Mouse (Mus musculus) adrenal gland, postnatal 14 days (tissue): ENCODE results near the gene Chaf1b. TPM values are rescaled to one million over a fixed set of nuclear protein-coding genes. Genes with fewer than 3 reads are reported as not detected.

ENCODE experiments used
- DNase-seq: peaks from one replicate; pipeline ENCODE4 v3.0.0; 2021; ENCODE audit warnings: mixed read lengths
- total RNA-seq: library from RNA; stranded (reverse); gene quantifications from 2 replicates; pipeline ENCODE4 v1.2.3, GENCODE M21; 2021

Gene Chaf1b
- total RNA-seq, 1 experiment from 2014 or later = 9.3 TPM

DNA sequence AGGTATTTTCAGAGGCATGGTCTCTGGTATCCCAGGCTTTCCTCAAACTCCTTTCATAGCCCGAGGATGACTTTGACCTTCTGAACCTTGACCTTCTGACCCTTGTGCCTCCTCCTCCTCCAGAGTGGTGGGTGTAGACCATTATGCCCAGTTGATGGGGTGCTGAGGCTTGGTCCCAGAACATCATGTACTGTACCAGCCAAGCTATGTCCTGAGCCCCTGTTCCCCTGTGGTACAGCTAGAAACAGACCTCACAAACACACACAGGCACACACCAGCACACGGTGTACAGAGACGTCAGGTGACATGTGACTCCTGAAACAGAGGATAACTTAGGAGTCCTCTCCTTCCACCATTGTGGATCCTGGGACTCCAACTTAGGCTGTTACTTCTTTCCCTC lies 29.1 kb downstream of the Chaf1b start:
- DNase-seq = no peak

DNA sequence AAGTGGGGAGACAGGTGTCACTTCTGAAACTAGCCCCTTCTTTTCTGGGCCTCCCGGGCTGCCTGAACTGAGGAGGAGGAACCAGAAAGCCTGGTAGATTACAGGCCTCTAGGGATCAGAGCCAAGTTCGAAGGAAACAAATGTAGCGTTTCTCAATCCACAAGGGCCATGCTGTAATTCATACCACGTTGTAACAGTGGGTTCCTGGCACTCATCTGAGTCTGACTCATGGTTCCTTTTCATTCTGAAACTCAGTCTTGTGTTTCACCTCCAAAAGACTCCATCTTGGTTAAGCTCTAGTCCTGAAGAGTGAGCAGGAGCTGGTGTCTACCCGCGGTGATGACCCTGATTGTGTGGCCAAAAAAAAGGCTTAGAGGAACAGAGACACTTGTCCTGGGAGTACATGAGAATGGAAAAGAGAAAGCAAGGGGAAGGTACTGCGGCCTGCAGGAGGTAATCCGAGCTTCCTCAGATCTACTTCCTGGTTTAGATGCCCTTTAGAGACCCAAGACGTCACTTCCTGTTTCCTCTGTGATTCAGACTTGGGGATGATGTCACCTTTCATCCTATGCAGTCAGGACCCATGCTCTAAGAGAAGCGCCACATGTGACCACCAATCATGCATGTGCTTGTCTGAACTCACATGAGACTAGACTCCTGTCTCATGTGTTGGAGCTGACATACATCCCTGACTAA lies 30.3 kb downstream of the Chaf1b start:
- DNase-seq = peak; percentile 69

GRCm38 (mm10) chr16:93915338-93915849 lies 31.7 kb downstream of the Chaf1b start:
- DNase-seq = peak; percentile 70

DNA sequence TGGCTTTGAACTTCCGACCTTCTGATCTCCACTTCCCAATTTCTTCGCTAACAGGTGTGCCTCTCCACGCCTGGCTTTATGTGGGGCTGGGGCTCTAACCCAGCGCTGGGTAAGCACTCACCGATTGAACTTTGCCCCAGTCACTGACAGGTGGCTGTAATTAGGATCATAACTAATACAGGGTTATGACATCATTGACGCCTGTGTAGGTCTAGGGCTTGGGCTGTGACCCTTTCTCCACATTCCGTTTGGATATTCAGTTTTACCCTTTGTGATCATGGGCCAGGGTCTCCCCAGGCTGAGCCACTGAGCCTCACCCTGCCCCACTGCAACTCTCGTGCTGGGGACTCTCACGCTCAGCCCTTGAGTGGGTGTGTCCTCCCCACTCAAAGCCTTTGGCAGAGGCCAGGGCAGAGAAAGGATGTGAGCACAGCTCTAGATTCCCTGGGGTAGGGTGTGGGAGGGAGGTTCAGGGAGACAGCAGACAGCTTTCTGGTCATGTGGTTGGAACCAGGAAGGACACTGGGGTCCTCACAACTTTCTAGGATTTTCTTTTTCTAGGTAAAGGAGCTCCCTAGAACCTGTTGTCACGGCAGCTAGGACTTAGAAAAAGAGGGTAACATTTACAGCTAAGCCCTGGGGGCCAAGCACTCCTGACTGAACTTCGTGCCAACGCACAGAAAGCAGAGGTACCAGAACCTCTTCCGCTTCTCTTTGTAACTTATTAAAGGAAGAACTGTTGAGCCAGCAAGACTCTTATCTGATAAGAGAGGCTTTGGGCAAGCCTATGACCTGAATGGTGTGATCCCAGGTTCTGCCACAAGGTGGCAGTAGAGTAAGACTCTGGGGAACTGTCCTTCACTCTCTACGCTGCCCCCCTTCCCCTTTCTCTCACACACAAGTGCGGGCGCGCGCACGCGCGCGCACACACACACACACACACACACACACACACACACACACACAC lies 34.3 kb downstream of the Chaf1b start:
- DNase-seq = peak; percentile 92

DNA sequence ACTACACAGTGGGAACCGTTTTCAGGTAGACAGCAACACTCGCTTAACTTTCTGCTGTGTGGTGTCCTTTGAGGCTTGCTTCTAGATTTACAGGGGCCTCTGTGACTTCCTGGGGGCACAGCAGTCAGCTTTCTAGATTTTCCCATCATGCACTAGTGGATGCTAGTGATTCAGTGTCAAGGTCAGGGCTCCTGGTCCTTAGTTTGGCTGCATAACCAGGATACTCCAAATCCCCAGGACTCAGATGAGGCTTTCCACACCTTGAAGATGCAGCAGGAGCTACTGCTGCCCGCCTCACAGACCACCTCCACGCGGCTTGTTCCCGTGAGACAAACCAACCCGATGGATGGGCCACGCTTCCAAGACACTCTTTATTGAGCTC lies 35.0 kb downstream of the Chaf1b start:
- no peak for DNase-seq

DNA sequence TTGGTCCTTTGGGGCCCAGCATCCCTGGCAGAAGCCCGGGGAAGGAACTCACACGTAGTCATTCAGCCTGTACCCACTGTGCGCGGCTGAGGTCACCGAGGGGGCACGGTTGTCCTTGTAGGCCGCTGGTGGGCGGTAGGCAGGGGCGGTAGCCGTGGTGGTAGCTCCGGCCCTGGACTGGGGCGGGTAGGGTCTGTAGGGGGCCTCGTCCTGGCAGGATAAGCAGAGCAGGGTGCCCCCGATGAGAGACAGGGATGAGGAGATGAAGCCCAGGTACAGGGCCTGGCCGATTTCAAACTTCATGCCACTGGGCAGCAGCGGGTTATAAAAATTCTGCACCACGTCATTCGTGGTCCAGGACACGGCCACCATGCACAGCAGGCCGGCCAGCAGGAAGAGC lies 35.5 kb downstream of the Chaf1b start:
- DNase-seq = no peak

GRCm38 (mm10) chr16:93920673-93921072 lies 37.0 kb downstream of the Chaf1b start:
- no peak for DNase-seq

DNA sequence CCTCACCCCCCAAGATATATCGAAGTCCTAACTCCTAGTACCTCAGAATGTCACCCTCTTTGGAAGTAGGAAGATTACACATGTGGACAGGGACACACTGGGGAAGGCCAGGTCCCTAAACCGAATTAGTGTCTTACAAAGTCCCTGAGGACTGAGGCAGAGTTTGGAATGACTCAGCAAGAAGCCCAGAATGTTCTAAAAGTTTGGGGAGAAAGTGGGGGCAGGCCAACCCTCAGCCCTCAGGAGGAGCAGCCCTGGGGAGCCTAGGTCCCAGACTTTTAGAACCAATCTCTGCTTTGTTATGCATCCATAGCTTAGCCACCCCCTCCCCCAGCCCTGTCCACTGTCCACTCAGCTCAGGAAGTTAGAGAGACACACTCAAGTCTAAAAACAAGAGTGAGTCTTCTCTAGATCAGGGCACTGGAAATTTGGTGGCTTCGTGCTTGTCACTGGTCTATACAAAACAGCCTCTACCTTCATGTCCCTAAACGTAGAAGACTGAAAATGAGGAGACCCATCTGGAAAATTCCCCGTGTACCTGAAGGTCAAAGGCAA lies 39.2 kb downstream of the Chaf1b start:
- no peak for DNase-seq

DNA sequence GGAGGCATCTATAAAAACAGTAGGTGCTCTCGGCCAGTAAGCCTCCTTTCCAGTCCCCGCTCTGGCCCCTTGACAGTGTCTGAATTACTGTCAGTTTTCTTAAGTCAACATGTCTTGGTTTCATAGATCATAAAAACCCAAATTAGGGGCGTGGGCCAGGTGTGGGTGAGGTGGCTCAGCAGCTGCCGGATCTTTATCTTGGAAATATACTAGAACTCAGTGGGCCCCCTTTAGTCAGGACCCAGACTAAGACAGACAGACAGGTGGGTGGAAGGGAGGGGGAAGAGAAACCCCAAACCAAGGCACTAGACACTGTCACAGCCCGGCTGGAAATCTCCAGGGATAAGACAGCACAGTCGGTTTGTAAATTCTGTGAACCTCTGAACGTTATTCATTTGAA lies 40.1 kb downstream of the Chaf1b start:
- DNase-seq = no peak

DNA sequence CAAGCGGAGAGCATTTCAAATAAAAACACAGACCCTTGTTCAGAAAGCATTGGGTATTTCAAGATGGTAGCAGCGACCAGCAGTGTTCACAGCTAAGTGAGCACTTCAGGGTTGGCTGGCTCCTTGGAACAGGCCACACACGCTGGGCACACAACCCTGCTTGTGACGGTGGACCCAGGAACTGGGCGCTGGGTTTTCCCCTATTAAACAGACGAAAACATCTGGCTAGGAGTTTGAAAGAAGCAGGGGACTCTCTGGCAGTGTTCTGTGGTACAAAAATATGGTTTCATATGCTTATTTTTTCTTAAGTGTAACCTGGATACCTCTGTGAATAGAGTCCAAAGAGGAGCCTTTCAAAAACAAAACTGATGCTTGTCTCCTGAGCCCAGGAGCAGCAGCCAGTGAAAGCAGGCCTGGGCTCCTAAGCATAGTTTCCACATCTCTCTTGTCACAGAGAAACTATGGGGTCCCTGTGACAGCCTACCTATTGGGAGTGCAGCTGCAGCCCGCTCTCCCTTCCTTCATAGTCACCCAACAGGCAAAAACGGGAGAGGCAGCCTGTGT lies 42.1 kb downstream of the Chaf1b start:
- no peak for DNase-seq

DNA sequence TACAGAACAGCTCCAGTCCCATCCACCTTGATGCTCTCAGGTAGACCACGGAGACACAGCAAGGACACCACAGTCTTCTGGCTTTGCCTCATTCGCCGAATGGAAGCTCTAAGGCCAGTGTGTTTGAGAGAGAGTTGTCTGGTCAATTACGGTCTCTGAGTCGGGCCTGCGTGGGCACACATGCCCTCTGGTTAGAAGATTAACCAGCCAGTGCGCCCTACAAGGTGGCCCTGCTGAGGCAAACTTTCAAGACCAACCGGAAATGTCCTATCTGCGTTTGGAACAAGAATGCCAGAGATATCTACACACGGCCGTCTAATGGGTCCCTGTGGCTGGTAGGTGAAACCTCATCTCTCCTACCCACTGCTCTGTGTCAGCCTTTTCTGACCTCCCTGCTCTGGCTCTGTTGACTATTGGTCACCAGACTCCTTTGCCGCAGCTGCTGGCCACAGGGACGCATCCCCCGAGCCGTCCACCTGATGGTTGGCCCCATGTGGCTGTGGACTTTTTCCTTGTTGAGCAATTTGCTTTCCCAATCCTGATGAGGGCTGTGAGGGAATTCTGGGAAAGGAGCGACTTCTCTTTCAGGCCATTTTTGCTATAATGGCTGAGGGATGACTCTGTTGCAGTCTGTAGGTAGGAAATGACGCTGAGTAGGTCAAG lies 45.8 kb downstream of the Chaf1b start:
- no peak for DNase-seq

- DNase-seq = no peak
Observed at GRCm38 (mm10) chr16:93932185-93933168, 48.8 kb downstream of the Chaf1b start.

DNA sequence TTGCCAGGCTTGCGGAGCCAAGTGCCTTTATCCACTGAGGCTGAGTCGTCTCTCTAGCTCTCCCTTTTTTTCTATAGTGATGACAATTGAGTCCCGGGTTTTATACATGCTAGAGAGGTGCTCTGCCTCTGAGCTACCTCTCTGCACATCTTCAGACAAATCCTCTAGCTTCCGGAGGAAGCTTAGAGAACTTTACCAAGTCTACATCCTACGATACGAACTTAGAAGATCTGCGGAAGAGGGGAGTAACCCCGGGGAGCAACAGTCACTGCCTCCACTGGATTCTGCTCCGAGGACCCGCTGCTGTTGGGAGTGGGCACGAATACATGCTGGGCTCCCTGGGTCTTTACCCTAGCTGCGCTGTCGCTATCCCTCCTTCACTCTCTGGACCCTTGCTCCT lies 50.9 kb downstream of the Chaf1b start:
- no peak for DNase-seq

GRCm38 (mm10) chr16:93935009-93935408 lies 51.3 kb downstream of the Chaf1b start:
- DNase-seq = peak; percentile 48

DNA sequence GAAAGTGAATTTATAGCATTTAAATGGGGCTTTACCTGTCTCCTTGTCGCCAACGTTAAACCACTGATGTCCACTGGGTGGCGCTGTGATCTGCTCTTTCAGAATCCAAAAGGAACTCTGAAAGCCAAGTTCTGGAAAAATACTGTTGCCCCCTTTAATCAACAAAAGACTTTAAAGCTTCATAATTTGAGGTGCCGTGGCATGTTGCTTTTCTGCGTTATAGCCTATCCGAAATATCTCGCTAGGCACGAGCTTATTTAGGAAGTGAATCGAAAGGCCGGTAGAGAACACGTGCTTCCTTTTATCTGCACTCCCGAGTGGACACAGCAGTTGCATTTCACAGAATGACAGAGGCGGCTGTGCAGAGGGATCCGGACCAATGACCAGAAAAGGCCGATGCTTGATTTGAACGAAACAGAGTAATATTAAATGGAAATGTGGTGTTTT lies 54.7 kb downstream of the Chaf1b start:
- DNase-seq = peak; percentile 81

- DNase-seq = no peak
Observed at GRCm38 (mm10) chr16:93939961-93940360, 56.3 kb downstream of the Chaf1b start.

- no peak for DNase-seq
Observed at GRCm38 (mm10) chr16:93941781-93942567, 58.3 kb downstream of the Chaf1b start.

DNA sequence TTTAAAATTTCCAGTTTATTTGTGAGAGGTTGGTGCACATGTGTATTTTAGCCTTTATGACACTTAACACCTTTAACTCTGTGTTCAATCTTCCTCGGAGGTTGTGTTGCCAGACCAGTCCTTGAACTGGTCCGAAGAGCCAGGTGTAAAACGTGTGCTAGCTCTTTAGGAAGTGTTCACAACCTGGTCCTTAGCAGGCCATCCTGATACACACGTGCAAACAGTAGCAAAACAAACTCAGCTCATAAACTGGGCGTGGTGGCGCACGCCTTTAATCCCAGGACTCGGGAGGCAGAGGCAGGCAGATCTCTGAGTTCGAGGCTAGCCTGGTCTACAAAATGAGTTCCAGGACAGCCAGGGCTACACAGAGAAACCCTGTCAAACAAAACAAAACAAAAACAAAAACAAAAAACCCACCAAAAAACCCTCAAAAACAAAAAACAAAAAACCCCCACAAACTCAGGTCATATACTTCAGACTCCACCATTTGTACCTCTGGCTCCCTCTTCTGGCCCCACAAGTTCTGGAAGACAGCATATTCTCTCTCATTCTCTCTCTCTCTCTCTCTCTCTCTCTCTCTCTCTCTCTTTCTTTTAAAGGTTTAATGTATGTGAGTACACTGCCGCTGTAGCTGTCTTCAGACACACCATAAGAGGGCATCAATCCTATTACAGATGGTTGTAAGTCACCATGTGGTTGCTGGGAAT lies 59.2 kb downstream of the Chaf1b start:
- no peak for DNase-seq

GRCm38 (mm10) chr16:93944301-93944700 lies 60.6 kb downstream of the Chaf1b start:
- DNase-seq = no peak
